ENCODE assay signal across 8 mouse cellular contexts in genomic region chr7:47014564-47015389, GRCm38 (mm10). TPM values are rescaled to one million over a fixed set of nuclear protein-coding genes. Genes with fewer than 3 reads are reported as not detected.
A peak's percentile ranks its signal among the peaks of the same experiment; 100 is the strongest.
DNase-seq lines count a peak whose midpoint lies in the region; ATAC-seq lines count a peak whose summit lies in the region.

No protein-coding gene starts in this region.

- H3K27me3 ChIP-seq in kidney, embryonic 14.5 days (ENCODE audit: control insufficient read depth, insufficient read depth, low read length), result no peaks in the 10 kb centered on the region
- H3K27me3 ChIP-seq in forebrain, embryonic 13.5 days, result no peaks in the 10 kb centered on the region
- no peaks in the 10 kb centered on the region for H3K27me3 ChIP-seq in midbrain, embryonic 13.5 days

- DNase-seq in kidney, adult 9 months, result peak; percentile 45
- DNase-seq in heart, postnatal 36 days, result peak; percentile 61 to 62
- peak; percentile 91 for DNase-seq in lung, postnatal 36 days
- no peak for DNase-seq in neural tube, embryonic 10.5 days (ENCODE audit: extremely low spot score, low spot score)

- H3K36me3 ChIP-seq in kidney, embryonic 14.5 days (ENCODE audit: control insufficient read depth, insufficient read depth, low read length), result no peaks in the 10 kb centered on the region
- H3K36me3 ChIP-seq in forebrain, embryonic 13.5 days (ENCODE audit: poor library complexity, severe bottlenecking), result no peaks in the 10 kb centered on the region
- no peaks in the 10 kb centered on the region for H3K36me3 ChIP-seq in midbrain, embryonic 13.5 days

- no peak overlapping the region for H3K9ac ChIP-seq in kidney, embryonic 14.5 days (ENCODE audit: low read depth, low read length)
- H3K9ac ChIP-seq in forebrain, embryonic 13.5 days, result no peak overlapping the region
- H3K9ac ChIP-seq in midbrain, embryonic 13.5 days (replicated peaks), result no peak overlapping the region

- intact Hi-C loops in heart, postnatal 36 days (cut with DNase I), result loop anchor here (1.0 to 5.0 kb wide), 2 partner anchors 51 to 97 kb away; partner anchors contain the start of gene Tsg101

- peaks cover 15% of the 10 kb centered on the region; the same call in 1 of the 2 replicates for H3K4me1 ChIP-seq in kidney, embryonic 14.5 days (ENCODE audit: control insufficient read depth, insufficient read depth, low read length)
- peaks cover 20% of the 10 kb centered on the region for H3K4me1 ChIP-seq in forebrain, embryonic 13.5 days
- H3K4me1 ChIP-seq in midbrain, embryonic 13.5 days (replicated peaks), result peaks cover 17% of the 10 kb centered on the region

- H3K27ac ChIP-seq in kidney, embryonic 14.5 days (ENCODE audit: low read depth, low read length), result no peak overlapping the region
- H3K27ac ChIP-seq in forebrain, embryonic 13.5 days, result no peak overlapping the region
- H3K27ac ChIP-seq in midbrain, embryonic 13.5 days, result no peak overlapping the region

- WGBS in kidney, embryonic 14.5 days, result 53% methylated on average over 10 of the region's 11 CpGs
- 64% methylated on average over 10 of the region's 11 CpGs for WGBS in forebrain, embryonic 13.5 days
- WGBS in midbrain, embryonic 13.5 days, result 49% methylated on average over 11 of the region's 11 CpGs

- no peaks in the 10 kb centered on the region for H3K9me3 ChIP-seq in kidney, embryonic 14.5 days (ENCODE audit: control insufficient read depth, low read length)
- no peaks in the 10 kb centered on the region for H3K9me3 ChIP-seq in forebrain, embryonic 13.5 days (replicated peaks)
- H3K9me3 ChIP-seq in midbrain, embryonic 13.5 days, result no peaks in the 10 kb centered on the region

- no peak overlapping the region for H3K4me2 ChIP-seq in kidney, embryonic 14.5 days (replicated peaks; ENCODE audit: low read depth, low read length)
- H3K4me2 ChIP-seq in forebrain, embryonic 13.5 days, result no peak overlapping the region
- H3K4me2 ChIP-seq in midbrain, embryonic 13.5 days (replicated peaks), result no peak overlapping the region

- H3K4me3 ChIP-seq in kidney, embryonic 14.5 days (ENCODE audit: low read length), result no peak overlapping the region
- H3K4me3 ChIP-seq in forebrain, embryonic 13.5 days, result no peak overlapping the region
- H3K4me3 ChIP-seq in midbrain, embryonic 13.5 days (replicated peaks), result no peak overlapping the region

- ATAC-seq in kidney, embryonic 14.5 days (ENCODE audit: low FRiP score, low TSS enrichment), result no peak
- peak; percentile 23; the same call in 1 of the 2 replicates for ATAC-seq in common myeloid progenitor, adult 5-6 weeks (replicated peaks; ENCODE audit: low read depth, poor library complexity, severe bottlenecking)
- ATAC-seq in forebrain, embryonic 13.5 days, result no peak
- no peak for ATAC-seq in midbrain, embryonic 13.5 days

RNA-seq across cellular contexts. Expression of gene Spty2d1, which starts 6.6 kb away (rescaled TPM):
- 9.6 and 15.7 TPM in 2 replicates for polyA plus RNA-seq in kidney, embryonic 14.5 days (2014; fragmentation: Nextera tagmentation; extraction: Ambion mirVana)
- 33.4 and 38.7 TPM in 2 replicates for total RNA-seq in common myeloid progenitor, adult 5-6 weeks (2017)
- total RNA-seq in heart, postnatal 36 days (2021), result 1 to 10 TPM; 6.7 to 8.6 TPM
- polyA plus RNA-seq in forebrain, embryonic 13.5 days (2015; fragmentation: Nextera tagmentation; extraction: Ambion mirVana), result 12.0 and 12.4 TPM in 2 replicates
- 9.5 and 9.6 TPM in 2 replicates for polyA plus RNA-seq in midbrain, embryonic 13.5 days (2015; fragmentation: Nextera tagmentation; extraction: Ambion mirVana)

RNA-seq across cellular contexts. Expression of gene Gm9999, which starts 31.4 kb away (rescaled TPM):
- polyA plus RNA-seq in kidney, embryonic 14.5 days (2014; fragmentation: Nextera tagmentation; extraction: Ambion mirVana), result not detected in 2 replicates
- total RNA-seq in common myeloid progenitor, adult 5-6 weeks (2017), result not detected in 2 replicates
- not detected for total RNA-seq in heart, postnatal 36 days (2021)
- not detected in 2 replicates for polyA plus RNA-seq in forebrain, embryonic 13.5 days (2015; fragmentation: Nextera tagmentation; extraction: Ambion mirVana)
- polyA plus RNA-seq in midbrain, embryonic 13.5 days (2015; fragmentation: Nextera tagmentation; extraction: Ambion mirVana), result not detected in 2 replicates

RNA-seq across cellular contexts. Expression of gene Tmem86a, which starts 35.6 kb away (rescaled TPM):
- 18.3 and 22.9 TPM in 2 replicates for polyA plus RNA-seq in kidney, embryonic 14.5 days (2014; fragmentation: Nextera tagmentation; extraction: Ambion mirVana)
- total RNA-seq in common myeloid progenitor, adult 5-6 weeks (2017), result 0.63 and 2.5 TPM in 2 replicates
- 10 to 100 TPM; 29.2 to 32.6 TPM for total RNA-seq in heart, postnatal 36 days (2021)
- 19.0 and 20.0 TPM in 2 replicates for polyA plus RNA-seq in forebrain, embryonic 13.5 days (2015; fragmentation: Nextera tagmentation; extraction: Ambion mirVana)
- 21.5 and 22.6 TPM in 2 replicates for polyA plus RNA-seq in midbrain, embryonic 13.5 days (2015; fragmentation: Nextera tagmentation; extraction: Ambion mirVana)

RNA-seq across cellular contexts. Expression of gene Uevld, which starts 56.5 kb away (rescaled TPM):
- polyA plus RNA-seq in kidney, embryonic 14.5 days (2014; fragmentation: Nextera tagmentation; extraction: Ambion mirVana), result 10.1 and 13.6 TPM in 2 replicates
- total RNA-seq in common myeloid progenitor, adult 5-6 weeks (2017), result 12.7 and 14.1 TPM in 2 replicates
- total RNA-seq in heart, postnatal 36 days (2021), result 10 to 100 TPM in 1 of 2 experiments, 1 to 10 TPM in 1; 9.4 to 10.6 TPM
- polyA plus RNA-seq in forebrain, embryonic 13.5 days (2015; fragmentation: Nextera tagmentation; extraction: Ambion mirVana), result 9.4 and 10.4 TPM in 2 replicates
- 7.4 and 7.5 TPM in 2 replicates for polyA plus RNA-seq in midbrain, embryonic 13.5 days (2015; fragmentation: Nextera tagmentation; extraction: Ambion mirVana)
